Mouse (Mus musculus) cortical plate, adult 2 months (tissue): ENCODE measurements around the gene Cited2.

Experiments used
- CTCF ChIP-seq: fragments of 200-500 bp; IDR thresholded peaks from 2 replicates; pipeline ENCODE4 v1.5.1; 2011; ENCODE audit warnings: mild to moderate bottlenecking, control low read depth, low read length; ENCODE audit not compliant: insufficient read depth; ENCODE audit errors: extremely low read depth
- POLR2A ChIP-seq: fragments of 200-500 bp; IDR thresholded peaks from 2 replicates; pipeline ENCODE4 v1.6.1; 2011; ENCODE audit warnings: mild to moderate bottlenecking, low read length, control low read depth; ENCODE audit not compliant: insufficient read depth; ENCODE audit errors: extremely low read depth

- no peak for TF ChIP-seq CTCF
- no peak for TF ChIP-seq POLR2A
Measured at GRCm38 (mm10) chr10:17720891-17721601, 2.0 kb upstream of the Cited2 start.
